Mouse (Mus musculus) liver, embryonic 16.5 days (tissue): ENCODE measurements around the gene Ccdc117. TPM values are rescaled to one million over a fixed set of nuclear protein-coding genes. Genes with fewer than 3 reads are reported as not detected.

Experiments used
- ATAC-seq: fragments of 200-750 bp; cut with Nextera tagmentation; 2 replicates; pipeline ENCODE4 v1.8.0; 2017; ENCODE audit warnings: low read depth, mild to moderate bottlenecking, moderate number of reproducible peaks, moderate library complexity
- H3K27ac ChIP-seq: fragments of 300-500 bp; sonication (generic); 2 replicates; pipeline ENCODE4 v1.5.1; 2014; ENCODE audit warnings: mild to moderate bottlenecking, low read length
- H3K27me3 ChIP-seq: fragments of 300-500 bp; sonication (generic); 2 replicates; pipeline ENCODE4 v1.6.1; 2014; ENCODE audit warnings: low read depth, low read length, mixed read lengths; ENCODE audit not compliant: control insufficient read depth, insufficient read depth
- H3K36me3 ChIP-seq: fragments of 300-500 bp; sonication (generic); 2 replicates; pipeline ENCODE4 v1.6.1; 2014; ENCODE audit warnings: mild to moderate bottlenecking; ENCODE audit not compliant: control insufficient read depth, insufficient read depth
- H3K4me1 ChIP-seq: fragments of 300-500 bp; sonication (generic); 2 replicates; pipeline ENCODE4 v1.6.1; 2014; ENCODE audit warnings: low read depth, low read length, mixed read lengths; ENCODE audit not compliant: control insufficient read depth
- H3K4me2 ChIP-seq: fragments of 300-500 bp; sonication (generic); 2 replicates; pipeline ENCODE4 v1.6.1; 2014; ENCODE audit warnings: low read depth, low read length, mixed read lengths
- H3K4me3 ChIP-seq: fragments of 300-500 bp; sonication (generic); 2 replicates; pipeline ENCODE4 v1.5.1; 2014; ENCODE audit warnings: low read depth, mild to moderate bottlenecking, low read length
- H3K9ac ChIP-seq: fragments of 300-500 bp; sonication (generic); 2 replicates; pipeline ENCODE4 v1.6.1; 2014; ENCODE audit warnings: low read depth, low read length
- H3K9me3 ChIP-seq: fragments of 300-500 bp; sonication (generic); replicated peaks from 2 replicates; pipeline ENCODE4 v1.6.1; 2016; ENCODE audit warnings: low read length; ENCODE audit not compliant: control insufficient read depth
- WGBS: fragments of 180-500 bp; shearing (Covaris S2); extraction: QIAGEN DNeasy Blood & Tissue Kit; methylation state at CpG from one replicate; pipeline ENCODE4 v1.1.7; 2014; ENCODE audit not compliant: insufficient replicate concordance; 5-methylcytosine and 5-hydroxymethylcytosine counted together
- polyA plus RNA-seq: library from polyadenylated mRNA; unstranded; fragments of >200 nt; fragmentation: Nextera tagmentation; extraction: Ambion mirVana; gene quantifications from 2 replicates; pipeline ENCODE4 v1.2.1, GENCODE M21; 2015

Gene Ccdc117
- polyA plus RNA-seq, 1 experiment from 2014 or later: 6.8 TPM

- no peak overlapping the region for H3K4me2 ChIP-seq
- H3K4me3 ChIP-seq: no peak overlapping the region
- H3K27me3 ChIP-seq: no peaks in the 10 kb centered on the region
- no peak overlapping the region for H3K9ac ChIP-seq
- H3K4me1 ChIP-seq: peaks cover 16% of the 10 kb centered on the region
- H3K36me3 ChIP-seq: peaks cover 41% of the 10 kb centered on the region
- no peak for ATAC-seq
- peak overlapping the region; percentile 45 for H3K27ac ChIP-seq
- H3K9me3 ChIP-seq: no peaks in the 10 kb centered on the region
- 78% methylated on average over 7 of the region's 7 CpGs for WGBS
These were observed 15.2 kb downstream of the Ccdc117 start for GRCm38 (mm10) chr11:5526573-5527439.

- H3K9ac ChIP-seq: no peak overlapping the region
- 66% methylated on average over 4 of the region's 4 CpGs for WGBS
- H3K27me3 ChIP-seq: no peaks in the 10 kb centered on the region
- H3K4me1 ChIP-seq: peaks cover 16% of the 10 kb centered on the region
- H3K4me3 ChIP-seq: no peak overlapping the region
- H3K4me2 ChIP-seq: no peak overlapping the region
- H3K36me3 ChIP-seq: peaks cover 35% of the 10 kb centered on the region
- no peak for ATAC-seq
- H3K9me3 ChIP-seq: no peaks in the 10 kb centered on the region
- H3K27ac ChIP-seq: no peak overlapping the region
These were observed 16.6 kb downstream of the Ccdc117 start for GRCm38 (mm10) chr11:5525418-5525817.

- H3K36me3 ChIP-seq: peaks cover 30% of the 10 kb centered on the region
- peak overlapping the region; percentile 85 for H3K4me2 ChIP-seq
- H3K27ac ChIP-seq: no peak overlapping the region; the same call in 1 of the 2 replicates
- H3K4me3 ChIP-seq: peak overlapping the region; percentile 92
- no peak for ATAC-seq
- H3K9ac ChIP-seq: no peak overlapping the region
- H3K27me3 ChIP-seq: no peaks in the 10 kb centered on the region
- no peaks in the 10 kb centered on the region for H3K9me3 ChIP-seq
- WGBS: 75% methylated on average over 11 of the region's 11 CpGs
- H3K4me1 ChIP-seq: peaks cover 19% of the 10 kb centered on the region
These were observed 19.1 kb downstream of the Ccdc117 start for GRCm38 (mm10) chr11:5522798-5523415.

- Histone ChIP-seq H3K4me3 (peak overlapping the region; percentile 92), H3K4me2 (peak overlapping the region; percentile 85), H3K4me1 (peaks cover 19% of the 10 kb centered on the region), H3K27ac (peak overlapping the region; percentile 94), H3K9ac (peak overlapping the region; percentile 98), H3K9me3 (no peaks in the 10 kb centered on the region), H3K36me3 (peaks cover 30% of the 10 kb centered on the region), H3K27me3 (no peaks in the 10 kb centered on the region)
- under 1% methylated on average over 33 of the region's 34 CpGs for WGBS
- ATAC-seq: peak; percentile 55
These were observed 20.3 kb downstream of the Ccdc117 start for GRCm38 (mm10) chr11:5521516-5522291.

GRCm38 (mm10) chr11:5521266-5521515 lies 20.8 kb downstream of the Ccdc117 start:
- Histone ChIP-seq H3K4me2 (peak overlapping the region; percentile 85), H3K9me3 (no peaks in the 10 kb centered on the region), H3K4me3 (peak overlapping the region; percentile 92), H3K27ac (peak overlapping the region; percentile 94), H3K9ac (peak overlapping the region; percentile 98), H3K4me1 (peaks cover 19% of the 10 kb centered on the region), H3K27me3 (no peaks in the 10 kb centered on the region), H3K36me3 (peaks cover 30% of the 10 kb centered on the region)
- 1% methylated on average over 13 of the region's 13 CpGs for WGBS
- peak; percentile 5 for ATAC-seq

- Histone ChIP-seq H3K4me1 (peaks cover 19% of the 10 kb centered on the region), H3K4me2 (peak within 1 kb of the TSS; percentile 85), H3K4me3 (peak within 1 kb of the TSS; percentile 92), H3K27ac (peak within 1 kb of the TSS; percentile 94), H3K27me3 (no peaks in the 10 kb centered on the region), H3K36me3 (peaks cover 28% of the 10 kb centered on the region), H3K9me3 (no peaks in the 10 kb centered on the region), H3K9ac (peak within 1 kb of the TSS; percentile 98)
- peak; percentile 97 for ATAC-seq
- under 1% methylated on average over 71 of the region's 72 CpGs for WGBS
These were observed 21.3 kb downstream of the Ccdc117 start, which contains the start of gene Xbp1 for GRCm38 (mm10) chr11:5520412-5521265. Gene Xbp1 (plus strand): TSS chr11:5520659.

- H3K4me2 ChIP-seq: peak overlapping the region; percentile 85
- 73% methylated on average over 3 of the region's 3 CpGs for WGBS
- peaks cover 18% of the 10 kb centered on the region for H3K36me3 ChIP-seq
- ATAC-seq: no peak
- no peaks in the 10 kb centered on the region for H3K9me3 ChIP-seq
- H3K4me3 ChIP-seq: no peak overlapping the region; the same call in 1 of the 2 replicates
- H3K27ac ChIP-seq: no peak overlapping the region
- H3K9ac ChIP-seq: no peak overlapping the region
- peaks cover 17% of the 10 kb centered on the region for H3K4me1 ChIP-seq
- H3K27me3 ChIP-seq: no peaks in the 10 kb centered on the region
These were observed 22.3 kb downstream of the Ccdc117 start for GRCm38 (mm10) chr11:5519681-5520080.

- Histone ChIP-seq H3K36me3 (no peaks in the 10 kb centered on the region), H3K4me2 (no peak overlapping the region), H3K9me3 (no peaks in the 10 kb centered on the region), H3K4me1 (peaks cover 7% of the 10 kb centered on the region; the same call in 1 of the 2 replicates), H3K9ac (no peak overlapping the region), H3K4me3 (no peak overlapping the region), H3K27ac (no peak overlapping the region), H3K27me3 (no peaks in the 10 kb centered on the region)
- WGBS: 58% methylated on average over 6 of the region's 6 CpGs
- ATAC-seq: no peak
These were observed 24.6 kb downstream of the Ccdc117 start for GRCm38 (mm10) chr11:5517346-5517745.
